Mouse (Mus musculus) lung, postnatal 0 days (tissue): ENCODE data around the gene Gm20489. TPM values are rescaled to one million over a fixed set of nuclear protein-coding genes. Genes with fewer than 3 reads are reported as not detected.

ENCODE experiments used
- ATAC-seq: fragments of 200-750 bp; cut with Nextera tagmentation; 2 replicates; pipeline ENCODE4 v1.8.0; 2017; ENCODE audit warnings: moderate library complexity
- DNase-seq: peaks from one replicate; pipeline ENCODE4 v3.0.0-alpha.2; 2016; ENCODE audit warnings: low spot score
- H3K27ac ChIP-seq: fragments of 300-500 bp; sonication (generic); 2 replicates; pipeline ENCODE4 v1.5.1; 2014; ENCODE audit warnings: antibody characterized with exemption, mild to moderate bottlenecking, low read length, mixed read lengths
- H3K27me3 ChIP-seq: fragments of 300-500 bp; sonication (generic); replicated peaks from 2 replicates; pipeline ENCODE4 v1.6.1; 2014; ENCODE audit warnings: low read length, mixed read lengths; ENCODE audit not compliant: insufficient read depth
- H3K36me3 ChIP-seq: fragments of 300-500 bp; sonication (generic); 2 replicates; pipeline ENCODE4 v1.6.1; 2014; ENCODE audit warnings: low read length, mixed read lengths; ENCODE audit not compliant: insufficient read depth
- H3K4me1 ChIP-seq: fragments of 300-500 bp; sonication (generic); 2 replicates; pipeline ENCODE4 v1.6.1; 2014; ENCODE audit warnings: antibody characterized with exemption, low read depth, low read length, mixed read lengths; ENCODE audit not compliant: insufficient read depth
- H3K4me2 ChIP-seq: fragments of 300-500 bp; sonication (generic); replicated peaks from 2 replicates; pipeline ENCODE4 v1.6.1; 2014; ENCODE audit warnings: low read depth, mild to moderate bottlenecking, low read length, moderate library complexity, mixed read lengths
- H3K4me3 ChIP-seq: fragments of 300-500 bp; sonication (generic); 2 replicates; pipeline ENCODE4 v1.5.1; 2014; ENCODE audit warnings: low read depth, low read length
- H3K9ac ChIP-seq: fragments of 300-500 bp; sonication (generic); replicated peaks from 2 replicates; pipeline ENCODE4 v1.6.1; 2014; ENCODE audit warnings: low read depth, mild to moderate bottlenecking
- H3K9me3 ChIP-seq: fragments of 300-500 bp; sonication (generic); 2 replicates; pipeline ENCODE4 v1.6.1; 2016; ENCODE audit warnings: low read length, mixed read lengths
- CTCF ChIP-seq: IDR thresholded peaks from 2 replicates; pipeline ENCODE4 v1.5.1; 2016; ENCODE audit warnings: antibody characterized with exemption, mild to moderate bottlenecking
- EP300 ChIP-seq: IDR thresholded peaks from 2 replicates; pipeline ENCODE4 v1.6.1; 2016; ENCODE audit warnings: antibody characterized with exemption, mild to moderate bottlenecking, control low read depth
- WGBS: fragments of 180-500 bp; shearing (Covaris S2); extraction: QIAGEN DNeasy Blood & Tissue Kit; methylation state at CpG from one replicate; pipeline ENCODE4 v1.1.7; 2014; 5-methylcytosine and 5-hydroxymethylcytosine counted together
- polyA plus RNA-seq: library from polyadenylated mRNA; unstranded; fragments of >200 nt; fragmentation: Nextera tagmentation; extraction: Ambion mirVana; gene quantifications from 2 replicates; pipeline ENCODE4 v1.2.1, GENCODE M21; 2015

Gm20489 gene
- polyA plus RNA-seq, 1 experiment from 2014 or later = not detected

DNA sequence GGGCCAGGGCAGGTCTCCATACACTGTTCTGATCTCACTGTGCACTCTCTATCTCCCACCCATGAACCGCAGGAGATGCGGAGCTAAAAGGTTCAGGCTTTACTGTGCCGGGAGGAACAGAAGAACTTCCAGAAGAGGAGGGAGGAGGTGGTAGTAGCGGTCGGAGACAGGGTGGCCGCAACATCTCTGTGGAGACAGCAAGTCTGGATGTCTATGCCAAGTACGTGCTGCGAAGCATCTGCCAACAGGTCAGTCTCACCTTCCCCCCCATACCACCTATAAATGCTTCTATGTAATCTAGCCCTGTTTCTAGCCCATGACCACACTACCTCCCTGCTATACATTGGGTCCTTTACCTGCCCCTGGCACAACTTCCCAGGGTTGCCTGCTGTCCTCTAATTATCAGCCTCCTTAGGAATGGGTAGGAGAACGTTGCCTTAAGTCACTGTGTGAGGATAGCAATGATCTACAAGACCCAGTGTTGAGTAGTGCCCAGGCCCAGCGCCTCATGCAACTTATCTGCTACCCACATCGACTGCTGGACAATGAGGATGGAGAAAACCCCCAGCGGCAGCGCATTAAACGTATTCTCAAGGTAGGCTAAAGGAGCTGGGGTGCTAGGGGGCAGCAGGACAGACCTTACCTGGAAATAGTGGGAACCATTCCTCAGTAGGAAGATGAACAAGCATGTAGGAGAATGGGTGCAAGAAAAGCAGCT, 17.3 kb upstream of the Gm20489 start:
- H3K36me3 ChIP-seq = peaks cover 4% of the 10 kb centered on the region
- H3K27ac ChIP-seq = no peak overlapping the region
- H3K27me3 ChIP-seq = no peaks in the 10 kb centered on the region
- ATAC-seq (no peak), DNase-seq (no peak)
- WGBS = 91% methylated on average over 14 of the region's 14 CpGs
- no peak overlapping the region for H3K4me3 ChIP-seq
- no peak overlapping the region for H3K4me2 ChIP-seq
- no peak for TF ChIP-seq EP300
- no peak for TF ChIP-seq CTCF
- no peak overlapping the region for H3K9ac ChIP-seq
- H3K4me1 ChIP-seq = no peaks in the 10 kb centered on the region
- H3K9me3 ChIP-seq = no peaks in the 10 kb centered on the region

DNA sequence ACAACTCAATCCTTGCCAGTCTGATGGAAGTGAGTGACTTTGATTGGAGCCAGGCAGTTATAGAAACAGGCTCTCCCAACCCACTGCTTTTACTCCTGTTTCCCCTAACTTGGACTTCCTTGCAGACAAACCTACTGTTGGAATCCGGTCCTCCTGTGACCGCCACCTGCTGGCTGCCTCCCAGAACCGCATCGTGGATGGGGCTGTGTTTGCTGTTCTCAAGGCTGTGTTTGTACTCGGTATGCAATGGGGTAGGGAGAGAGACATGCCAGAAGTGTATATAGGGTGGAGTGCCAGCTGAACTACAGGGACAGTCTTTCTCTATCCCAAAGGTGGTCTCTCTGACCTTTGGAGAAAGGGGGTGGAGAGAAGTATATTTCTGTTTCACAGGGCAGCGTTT, 16.7 kb upstream of the Gm20489 start:
- 18% methylated on average over 5 of the region's 6 CpGs for WGBS
- no peak overlapping the region for H3K4me2 ChIP-seq
- no peak overlapping the region for H3K4me3 ChIP-seq
- H3K9me3 ChIP-seq = no peaks in the 10 kb centered on the region
- ATAC-seq = peak; percentile 50; the same call in 1 of the 2 replicates
- DNase-seq = peak; percentile 36
- no peak overlapping the region for H3K27ac ChIP-seq
- H3K27me3 ChIP-seq = no peaks in the 10 kb centered on the region
- no peaks in the 10 kb centered on the region for H3K4me1 ChIP-seq
- TF ChIP-seq EP300 (no peak), CTCF (peak; percentile 83)
- H3K9ac ChIP-seq = no peak overlapping the region
- H3K36me3 ChIP-seq = peaks cover 4% of the 10 kb centered on the region

DNA sequence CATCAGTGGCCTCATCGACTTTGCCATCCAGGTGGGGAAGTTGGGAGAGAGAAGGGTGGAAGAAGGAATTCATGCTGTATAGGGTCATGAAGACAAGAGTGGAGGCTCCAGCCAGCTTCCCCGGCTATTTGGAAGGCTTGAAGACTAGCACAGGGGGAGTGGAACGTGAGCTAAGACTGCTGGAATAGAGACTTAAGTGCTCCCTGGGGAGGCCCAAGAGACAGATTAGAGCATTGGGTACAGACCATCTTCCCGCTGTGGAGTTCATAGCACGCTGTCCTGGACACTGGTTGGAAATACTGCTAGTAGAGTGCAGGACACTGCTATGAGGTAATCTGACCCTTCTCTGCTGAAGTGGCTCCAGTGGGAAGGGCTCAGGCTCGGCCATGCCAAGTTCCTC, 14.0 kb upstream of the Gm20489 start:
- TF ChIP-seq CTCF = no peak
- no peak for TF ChIP-seq EP300
- no peak overlapping the region for H3K9ac ChIP-seq
- ATAC-seq (no peak), DNase-seq (no peak)
- H3K27me3 ChIP-seq = no peaks in the 10 kb centered on the region
- H3K9me3 ChIP-seq = no peaks in the 10 kb centered on the region
- H3K4me2 ChIP-seq = no peak overlapping the region
- H3K4me1 ChIP-seq = no peaks in the 10 kb centered on the region
- WGBS = 82% methylated on average over 6 of the region's 6 CpGs
- H3K4me3 ChIP-seq = no peak overlapping the region
- H3K27ac ChIP-seq = no peak overlapping the region
- no peaks in the 10 kb centered on the region; the same call in 1 of the 2 replicates for H3K36me3 ChIP-seq

DNA sequence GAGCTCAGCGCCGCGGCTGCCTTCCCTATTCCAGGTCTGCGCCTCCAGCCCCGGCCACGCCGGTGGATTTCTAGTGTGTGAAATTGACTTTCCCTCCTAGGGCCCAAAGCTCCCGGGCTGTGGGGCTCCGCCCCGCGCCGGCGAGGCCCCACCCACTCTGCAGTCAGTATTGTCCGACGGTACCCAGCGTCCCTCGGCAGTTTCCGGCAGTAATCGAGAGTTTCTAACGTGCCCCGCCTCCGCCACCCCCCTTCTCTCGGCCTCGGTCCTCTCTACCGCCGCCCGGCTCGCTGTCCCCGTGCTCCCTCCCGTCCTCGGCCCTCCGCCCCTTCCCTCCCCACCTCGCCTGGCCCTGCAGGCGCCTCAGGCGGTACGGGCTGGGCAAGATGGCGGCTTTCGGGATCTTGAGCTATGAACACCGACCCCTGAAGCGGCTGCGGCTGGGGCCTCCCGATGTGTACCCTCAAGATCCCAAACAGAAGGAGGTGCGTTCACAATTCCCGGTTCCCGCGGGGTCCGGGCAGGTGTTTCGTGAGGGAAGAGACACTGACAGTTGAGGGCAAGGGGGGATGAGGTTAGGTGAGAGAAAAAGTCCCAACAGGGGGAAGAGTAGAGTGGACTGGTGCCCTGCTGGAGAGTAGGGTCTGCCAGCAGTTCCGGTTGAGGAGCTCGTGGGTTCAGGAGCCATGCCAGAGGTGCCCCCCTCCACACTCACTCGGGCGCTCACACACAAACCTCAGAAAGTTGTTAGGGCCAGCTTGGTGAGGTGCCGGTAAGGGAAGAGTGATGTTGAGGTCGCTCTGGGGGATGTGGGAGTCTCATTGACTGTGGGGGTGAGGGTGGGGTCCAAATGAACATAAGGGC, 5.3 kb upstream of the Gm20489 start, which contains the start of gene Med12:
Med12 (plus strand) TSS at position 156 of the 864 bp plus-strand sequence.
- Histone ChIP-seq H3K4me2 (peak within 1 kb of the TSS; percentile 55), H3K9ac (peak within 1 kb of the TSS; percentile 62), H3K9me3 (no peaks in the 10 kb centered on the region), H3K36me3 (peaks cover 6% of the 10 kb centered on the region; the same call in 1 of the 2 replicates), H3K4me1 (no peaks in the 10 kb centered on the region), H3K4me3 (peak within 1 kb of the TSS; percentile 58), H3K27me3 (no peaks in the 10 kb centered on the region), H3K27ac (peak within 1 kb of the TSS; percentile 43; the same call in 1 of the 2 replicates)
- DNase-seq (peak; percentile 95), ATAC-seq (peak; percentile 99)
- WGBS = 12% methylated on average over 39 of the region's 54 CpGs
- TF ChIP-seq EP300 (no peak), CTCF (peak; percentile 11; the same call in 1 of the 2 replicates)

DNA sequence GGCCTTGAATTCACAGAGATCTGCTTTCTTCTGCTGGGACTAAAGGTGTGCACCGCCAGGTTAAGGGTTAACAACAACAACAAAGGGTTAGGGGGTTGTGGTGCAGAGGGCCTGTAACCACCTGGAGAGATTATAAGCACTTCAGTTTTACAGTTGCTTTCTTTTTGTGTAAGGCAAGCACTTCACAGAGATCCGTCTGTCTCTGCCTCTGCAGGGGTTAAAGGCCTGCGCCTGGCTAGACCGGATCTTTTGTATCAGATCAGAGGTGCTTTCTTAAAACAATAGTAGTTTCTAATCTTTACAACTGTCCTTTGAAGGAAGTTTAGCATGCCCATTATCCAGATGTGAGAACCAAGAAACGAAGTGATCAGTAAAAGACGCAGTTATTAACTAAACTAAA, 4.6 kb upstream of the Gm20489 start:
- H3K4me2 ChIP-seq = peak overlapping the region; percentile 55
- H3K4me1 ChIP-seq = no peaks in the 10 kb centered on the region
- H3K27me3 ChIP-seq = no peaks in the 10 kb centered on the region
- TF ChIP-seq CTCF (no peak), EP300 (no peak)
- no peak overlapping the region for H3K9ac ChIP-seq
- H3K4me3 ChIP-seq = peak overlapping the region; percentile 58; the same call in 1 of the 2 replicates
- no peaks in the 10 kb centered on the region for H3K9me3 ChIP-seq
- ATAC-seq (no peak), DNase-seq (no peak)
- H3K36me3 ChIP-seq = peaks cover 6% of the 10 kb centered on the region; the same call in 1 of the 2 replicates
- 26% methylated on average over 6 of the region's 6 CpGs for WGBS
- no peak overlapping the region for H3K27ac ChIP-seq
